Mouse (Mus musculus): ENCODE results near the gene Pced1b.

- TF ChIP-seq EP300 (IDR thresholded peaks at IDR 0.05; ENCODE audit: insufficient read depth, low read depth, low read length) (no peak), POLR2A (IDR thresholded peaks at IDR 0.05; ENCODE audit: insufficient read depth, low read depth, low read length) (no peak)
Measured at GRCm38 (mm10) chr15:97234076-97234475, 12.8 kb upstream of the Pced1b start.

All from heart, adult 2 months (tissue).